Mouse (Mus musculus): Measurements from ENCODE around the gene Zc3h12d. TPM values are rescaled to one million over a fixed set of nuclear protein-coding genes. Genes with fewer than 3 reads are reported as not detected.

The Zc3h12d gene
- polyA plus RNA-seq, 1 experiment from 2014 or later = not detected

- Histone ChIP-seq H3K4me3 (no peak overlapping the region), H3K36me3 (peaks cover 59% of the 10 kb centered on the region), H3K4me1 (no peaks in the 10 kb centered on the region), H3K9me3 (replicated peaks) (no peaks in the 10 kb centered on the region), H3K27me3 (ENCODE audit: low read depth, poor library complexity, severe bottlenecking) (no peaks in the 10 kb centered on the region), H3K27ac (no peak overlapping the region)
- DNase-seq (ENCODE audit: low spot score) = no peak
- WGBS = 93% methylated on average over 9 of the region's 9 CpGs
Measured at GRCm38 (mm10) chr10:7824663-7825280, 7.5 kb upstream of the Zc3h12d start.

GRCm38 (mm10) chr10:7825281-7825665 is 7.0 kb upstream of the Zc3h12d start:
- no peaks in the 10 kb centered on the region for H3K4me1 ChIP-seq
- H3K4me3 ChIP-seq = no peak overlapping the region
- no peaks in the 10 kb centered on the region for H3K9me3 ChIP-seq (replicated peaks)
- H3K36me3 ChIP-seq = peaks cover 56% of the 10 kb centered on the region
- DNase-seq (ENCODE audit: low spot score) = no peak
- WGBS = 92% methylated on average over 4 of the region's 4 CpGs
- no peak overlapping the region for H3K27ac ChIP-seq
- no peaks in the 10 kb centered on the region for H3K27me3 ChIP-seq (ENCODE audit: low read depth, poor library complexity, severe bottlenecking)

- no peak overlapping the region for H3K4me3 ChIP-seq
- DNase-seq (ENCODE audit: low spot score) = no peak
- H3K9me3 ChIP-seq (replicated peaks) = no peaks in the 10 kb centered on the region
- no peaks in the 10 kb centered on the region for H3K4me1 ChIP-seq
- H3K27me3 ChIP-seq (ENCODE audit: low read depth, poor library complexity, severe bottlenecking) = no peaks in the 10 kb centered on the region
- WGBS = 96% methylated on average over 9 of the region's 9 CpGs
- H3K36me3 ChIP-seq = peaks cover 48% of the 10 kb centered on the region
- no peak overlapping the region for H3K27ac ChIP-seq
Measured at GRCm38 (mm10) chr10:7826106-7826505, 6.2 kb upstream of the Zc3h12d start.

- WGBS = 87% methylated on average over 9 of the region's 9 CpGs
- H3K36me3 ChIP-seq = no peaks in the 10 kb centered on the region
- no peaks in the 10 kb centered on the region for H3K9me3 ChIP-seq (replicated peaks)
- no peak for DNase-seq (ENCODE audit: low spot score)
- H3K4me3 ChIP-seq = no peak overlapping the region
- H3K27me3 ChIP-seq (ENCODE audit: low read depth, poor library complexity, severe bottlenecking) = peaks cover 10% of the 10 kb centered on the region; the same call in 1 of the 2 replicates
- H3K27ac ChIP-seq = no peak overlapping the region
- peaks cover 9% of the 10 kb centered on the region for H3K4me1 ChIP-seq
Measured at GRCm38 (mm10) chr10:7833377-7834165, 1.3 kb downstream of the Zc3h12d start.

- no peaks in the 10 kb centered on the region for H3K9me3 ChIP-seq (replicated peaks)
- H3K36me3 ChIP-seq = no peaks in the 10 kb centered on the region
- 75% methylated on average over 10 of the region's 10 CpGs for WGBS
- H3K4me1 ChIP-seq = peaks cover 9% of the 10 kb centered on the region
- DNase-seq (ENCODE audit: low spot score) = no peak
- no peak overlapping the region for H3K27ac ChIP-seq
- no peak overlapping the region for H3K4me3 ChIP-seq
- H3K27me3 ChIP-seq (ENCODE audit: low read depth, poor library complexity, severe bottlenecking) = peaks cover 10% of the 10 kb centered on the region; the same call in 1 of the 2 replicates
Measured at GRCm38 (mm10) chr10:7834671-7835225, 2.5 kb downstream of the Zc3h12d start.

- no peak overlapping the region for H3K4me3 ChIP-seq
- no peak overlapping the region for H3K27ac ChIP-seq
- no peaks in the 10 kb centered on the region for H3K9me3 ChIP-seq (replicated peaks)
- H3K4me1 ChIP-seq = peaks cover 10% of the 10 kb centered on the region
- H3K27me3 ChIP-seq (ENCODE audit: low read depth, poor library complexity, severe bottlenecking) = peaks cover 15% of the 10 kb centered on the region; the same call in 1 of the 2 replicates
- no peaks in the 10 kb centered on the region for H3K36me3 ChIP-seq
- 73% methylated on average over 2 of the region's 2 CpGs for WGBS
- no peak for DNase-seq (ENCODE audit: low spot score)
Measured at GRCm38 (mm10) chr10:7836902-7837301, 4.6 kb downstream of the Zc3h12d start.

GRCm38 (mm10) chr10:7837446-7837845 is 5.2 kb downstream of the Zc3h12d start:
- Histone ChIP-seq H3K27me3 (ENCODE audit: low read depth, poor library complexity, severe bottlenecking) (peaks cover 13% of the 10 kb centered on the region; the same call in 1 of the 2 replicates), H3K9me3 (replicated peaks) (no peaks in the 10 kb centered on the region), H3K27ac (no peak overlapping the region), H3K4me3 (no peak overlapping the region), H3K36me3 (no peaks in the 10 kb centered on the region), H3K4me1 (peaks cover 4% of the 10 kb centered on the region)
- WGBS = 94% methylated on average over 8 of the region's 8 CpGs
- DNase-seq (ENCODE audit: low spot score) = no peak

- Histone ChIP-seq H3K4me1 (0 out of 2 replicates have a peak, but pooled peaks cover 3% of the 10 kb centered on the region), H3K27me3 (ENCODE audit: low read depth, poor library complexity, severe bottlenecking) (peaks cover 13% of the 10 kb centered on the region; the same call in 1 of the 2 replicates), H3K4me3 (no peak overlapping the region), H3K36me3 (no peaks in the 10 kb centered on the region), H3K9me3 (replicated peaks) (no peaks in the 10 kb centered on the region), H3K27ac (no peak overlapping the region)
- DNase-seq (ENCODE audit: low spot score) = no peak
- WGBS = 92% methylated on average over 8 of the region's 8 CpGs
Measured at GRCm38 (mm10) chr10:7838036-7838435, 5.8 kb downstream of the Zc3h12d start.

- Histone ChIP-seq H3K4me3 (no peak overlapping the region), H3K9me3 (replicated peaks) (no peaks in the 10 kb centered on the region), H3K27me3 (ENCODE audit: low read depth, poor library complexity, severe bottlenecking) (peaks cover 10% of the 10 kb centered on the region; the same call in 1 of the 2 replicates), H3K27ac (no peak overlapping the region), H3K4me1 (0 out of 2 replicates have a peak, but pooled peaks cover 3% of the 10 kb centered on the region), H3K36me3 (no peaks in the 10 kb centered on the region)
- 83% methylated on average over 5 of the region's 5 CpGs for WGBS
- DNase-seq (ENCODE audit: low spot score) = no peak
Measured at GRCm38 (mm10) chr10:7838874-7839421, 6.7 kb downstream of the Zc3h12d start.

- peaks cover 6% of the 10 kb centered on the region; the same call in 1 of the 2 replicates for H3K27me3 ChIP-seq (ENCODE audit: low read depth, poor library complexity, severe bottlenecking)
- no peaks in the 10 kb centered on the region for H3K9me3 ChIP-seq (replicated peaks)
- no peak for DNase-seq (ENCODE audit: low spot score)
- H3K27ac ChIP-seq = no peak overlapping the region
- no peak overlapping the region for H3K4me3 ChIP-seq
- 91% methylated on average over 22 of the region's 22 CpGs for WGBS
- H3K4me1 ChIP-seq = 0 out of 2 replicates have a peak, but pooled peaks cover 3% of the 10 kb centered on the region
- H3K36me3 ChIP-seq = no peaks in the 10 kb centered on the region
Measured at GRCm38 (mm10) chr10:7839551-7840352, 7.5 kb downstream of the Zc3h12d start.

GRCm38 (mm10) chr10:7840353-7840733 is 8.1 kb downstream of the Zc3h12d start:
- Histone ChIP-seq H3K27ac (no peak overlapping the region), H3K4me3 (no peak overlapping the region), H3K4me1 (0 out of 2 replicates have a peak, but pooled peaks cover 3% of the 10 kb centered on the region), H3K36me3 (no peaks in the 10 kb centered on the region), H3K9me3 (replicated peaks) (no peaks in the 10 kb centered on the region), H3K27me3 (ENCODE audit: low read depth, poor library complexity, severe bottlenecking) (peaks cover 6% of the 10 kb centered on the region; the same call in 1 of the 2 replicates)
- DNase-seq (ENCODE audit: low spot score) = no peak
- 87% methylated on average over 2 of the region's 2 CpGs for WGBS

GRCm38 (mm10) chr10:7840785-7841184 is 8.5 kb downstream of the Zc3h12d start:
- Histone ChIP-seq H3K36me3 (no peaks in the 10 kb centered on the region), H3K27me3 (ENCODE audit: low read depth, poor library complexity, severe bottlenecking) (peaks cover 6% of the 10 kb centered on the region; the same call in 1 of the 2 replicates), H3K4me3 (no peak overlapping the region), H3K27ac (no peak overlapping the region), H3K4me1 (0 out of 2 replicates have a peak, but pooled peaks cover 3% of the 10 kb centered on the region), H3K9me3 (replicated peaks) (no peaks in the 10 kb centered on the region)
- no peak for DNase-seq (ENCODE audit: low spot score)
- WGBS = 62% methylated on average over 3 of the region's 3 CpGs
